Mouse (Mus musculus): Measurements from ENCODE around the gene Crocc. TPM values are rescaled to one million over a fixed set of nuclear protein-coding genes. Genes with fewer than 3 reads are reported as not detected.

Crocc gene
- total RNA-seq, 1 experiment from 2014 or later: 16.1 TPM

- DNase-seq: no peak
Measured at GRCm38 (mm10) chr4:141020811-141021613, 39.3 kb downstream of the Crocc start.

GRCm38 (mm10) chr4:141020220-141020619 is 40.1 kb downstream of the Crocc start:
- no peak for DNase-seq

GRCm38 (mm10) chr4:141017657-141018436 is 42.5 kb downstream of the Crocc start:
- no peak for DNase-seq

GRCm38 (mm10) chr4:141016311-141016710 is 44.0 kb downstream of the Crocc start:
- DNase-seq: no peak

GRCm38 (mm10) chr4:141015356-141015755 is 45.0 kb downstream of the Crocc start:
- DNase-seq: no peak

GRCm38 (mm10) chr4:141014856-141015255 is 45.5 kb downstream of the Crocc start:
- no peak for DNase-seq

GRCm38 (mm10) chr4:141014114-141014513 is 46.2 kb downstream of the Crocc start:
- DNase-seq: no peak

GRCm38 (mm10) chr4:141012558-141012957 is 47.8 kb downstream of the Crocc start:
- no peak for DNase-seq

- no peak for DNase-seq
Measured at GRCm38 (mm10) chr4:141011556-141012328, 48.6 kb downstream of the Crocc start.

GRCm38 (mm10) chr4:141010941-141011429 is 49.4 kb downstream of the Crocc start:
- no peak for DNase-seq

GRCm38 (mm10) chr4:141010526-141010925 is 49.8 kb downstream of the Crocc start:
- no peak for DNase-seq

GRCm38 (mm10) chr4:141010118-141010517 is 50.2 kb downstream of the Crocc start, which contains the start of gene Mfap2:
Mfap2 (plus strand) TSS chr4:141010418.
- DNase-seq: no peak

- peak; percentile 55 for DNase-seq
Measured at GRCm38 (mm10) chr4:141008028-141008427, 52.3 kb downstream of the Crocc start.

- DNase-seq: peak; percentile 80
Measured at GRCm38 (mm10) chr4:141005983-141006382, 54.4 kb downstream of the Crocc start.

- no peak for DNase-seq
Measured at GRCm38 (mm10) chr4:140996812-140997211, 63.5 kb downstream of the Crocc start.

- no peak for DNase-seq
Measured at GRCm38 (mm10) chr4:140995811-140996210, 64.5 kb downstream of the Crocc start.

GRCm38 (mm10) chr4:140993846-140994245 is 66.5 kb downstream of the Crocc start:
- no peak for DNase-seq

GRCm38 (mm10) chr4:140992215-140992614 is 68.1 kb downstream of the Crocc start:
- DNase-seq: no peak

GRCm38 (mm10) chr4:140989447-140989846 is 70.9 kb downstream of the Crocc start:
- no peak for DNase-seq

GRCm38 (mm10) chr4:140988706-140989290 is 71.6 kb downstream of the Crocc start:
- no peak for DNase-seq

GRCm38 (mm10) chr4:140987476-140987875 is 72.9 kb downstream of the Crocc start:
- no peak for DNase-seq
